Mouse (Mus musculus) hindbrain, embryonic 11.5 days (tissue): Measurements from ENCODE around the gene Fam174b. TPM values are rescaled to one million over a fixed set of nuclear protein-coding genes. Genes with fewer than 3 reads are reported as not detected.

Experiments
- ATAC-seq: fragments of 200-750 bp; cut with Nextera tagmentation; 2 replicates; pipeline ENCODE4 v1.8.0; 2017; ENCODE audit warnings: mild to moderate bottlenecking, moderate TSS enrichment, moderate library complexity; ENCODE audit not compliant: low FRiP score
- DNase-seq: peaks from one replicate; pipeline ENCODE4 v3.0.0-alpha.2; 2015; ENCODE audit warnings: low spot score
- H3K27ac ChIP-seq: fragments of 300-500 bp; sonication (generic); 2 replicates; pipeline ENCODE4 v1.5.1; 2014; ENCODE audit warnings: mild to moderate bottlenecking, low read depth, low read length
- H3K27me3 ChIP-seq: fragments of 300-500 bp; sonication (generic); 2 replicates; pipeline ENCODE4 v1.6.1; 2014; ENCODE audit warnings: mild to moderate bottlenecking, low read length, moderate library complexity, mixed read lengths; ENCODE audit not compliant: control insufficient read depth, insufficient read depth
- H3K36me3 ChIP-seq: fragments of 300-500 bp; sonication (generic); 2 replicates; pipeline ENCODE4 v1.6.1; 2014; ENCODE audit warnings: mild to moderate bottlenecking, low read length, moderate library complexity, mixed read lengths; ENCODE audit not compliant: control insufficient read depth, insufficient read depth
- H3K4me1 ChIP-seq: fragments of 300-500 bp; sonication (generic); replicated peaks from 2 replicates; pipeline ENCODE4 v1.6.1; 2014; ENCODE audit warnings: low read length, mixed read lengths; ENCODE audit not compliant: control insufficient read depth, insufficient read depth
- H3K4me2 ChIP-seq: fragments of 300-500 bp; sonication (generic); replicated peaks from 2 replicates; pipeline ENCODE4 v1.6.1; 2014; ENCODE audit warnings: mild to moderate bottlenecking, low read depth, low read length
- H3K4me3 ChIP-seq: fragments of 300-500 bp; sonication (generic); 2 replicates; pipeline ENCODE4 v1.5.1; 2014; ENCODE audit warnings: low read depth, low read length
- H3K9ac ChIP-seq: fragments of 300-500 bp; sonication (generic); 2 replicates; pipeline ENCODE4 v1.6.1; 2014; ENCODE audit warnings: low read depth, low read length
- H3K9me3 ChIP-seq: fragments of 300-500 bp; sonication (generic); 2 replicates; pipeline ENCODE4 v1.6.1; 2016; ENCODE audit warnings: low read length; ENCODE audit not compliant: control insufficient read depth
- WGBS: fragments of 180-500 bp; shearing (Covaris S2); extraction: QIAGEN DNeasy Blood & Tissue Kit; methylation state at CpG from one replicate; pipeline ENCODE4 v1.1.7; 2014; 5-methylcytosine and 5-hydroxymethylcytosine counted together
- polyA plus RNA-seq: library from polyadenylated mRNA; unstranded; fragments of >200 nt; fragmentation: Nextera tagmentation; extraction: Ambion mirVana; gene quantifications from 2 replicates; pipeline ENCODE4 v1.2.1, GENCODE M21; 2014

The Fam174b gene
- 28.4 and 29.4 TPM in 2 replicates for polyA plus RNA-seq

DNA sequence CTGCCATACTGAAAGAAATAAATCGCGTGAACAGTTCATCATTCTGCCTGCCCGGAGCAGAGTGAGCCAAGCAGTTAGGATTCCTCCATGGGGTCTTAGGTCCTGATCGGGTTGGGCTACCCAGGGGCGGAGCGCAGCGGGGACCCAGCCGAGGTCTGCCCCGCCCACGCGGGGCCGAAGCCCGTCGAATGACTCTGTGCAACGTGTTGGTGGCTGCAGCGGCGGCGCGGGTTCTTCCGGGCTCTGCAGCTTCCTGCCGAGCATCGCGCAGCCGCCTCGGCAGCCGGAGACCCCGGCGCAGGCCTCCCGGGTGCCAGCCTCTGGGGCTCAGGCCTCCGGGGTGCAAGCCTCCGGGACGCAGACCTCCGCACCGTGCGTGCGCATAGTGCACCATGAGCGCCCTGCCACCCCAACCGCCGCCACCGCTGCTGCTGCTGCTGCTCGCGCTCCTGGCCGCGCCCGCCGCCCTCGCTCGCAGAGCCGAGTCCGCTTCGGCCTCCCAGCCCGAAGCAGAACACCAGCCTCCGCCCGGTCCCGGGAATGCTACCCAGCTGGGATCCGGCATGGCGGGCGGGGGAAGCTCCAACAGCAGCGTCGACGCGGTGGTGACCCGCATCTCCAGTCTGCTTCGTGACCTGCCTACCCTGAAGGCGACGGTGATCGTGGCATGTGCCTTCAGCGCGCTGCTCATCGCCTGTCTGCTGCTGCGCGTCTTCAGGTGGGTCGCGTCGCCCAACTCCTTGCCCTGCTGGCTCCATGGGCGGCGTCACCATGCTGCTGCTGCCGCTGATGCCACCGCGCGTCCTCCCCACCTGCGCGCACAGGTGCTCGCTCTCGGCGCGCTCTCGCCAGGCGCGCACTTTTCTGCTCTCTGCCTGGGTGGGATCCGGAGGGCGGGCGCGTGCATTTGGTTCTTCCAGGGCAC is at the start of gene Fam174b:
Gene Fam174b, plus strand, starts transcription at position 192 of the 925 bp plus-strand sequence.
- peak; percentile 91 for ATAC-seq
- Histone ChIP-seq H3K9me3 (no peaks in the 10 kb centered on the region), H3K4me3 (peak within 1 kb of the TSS; percentile 60), H3K4me2 (peak within 1 kb of the TSS; percentile 77), H3K4me1 (no peaks in the 10 kb centered on the region), H3K27me3 (peaks cover 25% of the 10 kb centered on the region), H3K9ac (peak within 1 kb of the TSS; percentile 71), H3K36me3 (no peaks in the 10 kb centered on the region), H3K27ac (no peak within 1 kb of the TSS)
- WGBS: 2% methylated on average over 87 of the region's 94 CpGs
- peak; percentile 80 for DNase-seq

DNA sequence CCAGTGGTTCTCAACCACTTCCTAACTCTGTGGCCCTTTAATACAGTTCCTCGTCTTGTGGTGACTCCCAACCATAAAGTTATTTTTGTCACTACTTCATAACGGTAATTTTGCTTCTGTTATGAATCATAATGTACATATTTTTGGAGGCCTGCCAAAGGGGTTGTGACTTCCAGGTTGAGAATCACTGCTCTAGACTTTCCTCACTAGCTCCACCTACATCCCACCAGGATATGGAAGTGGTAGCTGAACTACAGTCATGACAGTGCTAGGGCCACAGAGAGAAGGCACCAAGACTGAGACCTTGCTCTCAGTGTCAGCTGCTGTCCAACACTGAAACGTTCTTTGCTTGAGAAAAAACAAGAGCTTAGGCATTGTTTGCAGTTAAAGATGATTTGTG is 43.0 kb upstream of the Fam174b start:
- ATAC-seq (no peak), DNase-seq (no peak)
- no peaks in the 10 kb centered on the region for H3K4me1 ChIP-seq
- H3K4me2 ChIP-seq: no peak overlapping the region
- no peak overlapping the region for H3K9ac ChIP-seq
- H3K27ac ChIP-seq: no peak overlapping the region
- no peaks in the 10 kb centered on the region for H3K36me3 ChIP-seq
- H3K27me3 ChIP-seq: no peaks in the 10 kb centered on the region
- WGBS: 93% methylated on average over 3 of the region's 3 CpGs
- H3K9me3 ChIP-seq: no peaks in the 10 kb centered on the region
- H3K4me3 ChIP-seq: no peak overlapping the region

DNA sequence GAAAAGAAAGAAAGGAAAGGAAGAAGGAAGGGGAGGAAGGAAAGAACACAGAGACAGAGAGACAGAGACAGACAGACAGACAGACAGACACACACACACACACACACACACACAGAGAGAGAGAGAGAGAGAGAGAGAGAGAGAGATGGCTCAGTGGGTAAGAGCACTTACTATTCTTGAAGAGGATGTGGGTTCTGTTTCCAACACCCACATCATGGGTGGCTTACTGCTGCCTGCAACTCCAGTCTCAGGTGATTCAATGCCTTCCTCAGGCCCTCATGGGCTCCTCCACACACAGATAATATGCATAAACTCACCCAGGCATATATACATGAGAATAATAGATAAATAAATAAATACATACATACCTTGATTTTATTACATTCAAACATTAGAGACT is 35.8 kb upstream of the Fam174b start:
- Histone ChIP-seq H3K9ac (no peak overlapping the region), H3K9me3 (no peaks in the 10 kb centered on the region), H3K4me3 (no peak overlapping the region), H3K27ac (no peak overlapping the region), H3K36me3 (no peaks in the 10 kb centered on the region), H3K4me1 (no peaks in the 10 kb centered on the region), H3K27me3 (no peaks in the 10 kb centered on the region), H3K4me2 (no peak overlapping the region)
- no peak for ATAC-seq
- DNase-seq: no peak

DNA sequence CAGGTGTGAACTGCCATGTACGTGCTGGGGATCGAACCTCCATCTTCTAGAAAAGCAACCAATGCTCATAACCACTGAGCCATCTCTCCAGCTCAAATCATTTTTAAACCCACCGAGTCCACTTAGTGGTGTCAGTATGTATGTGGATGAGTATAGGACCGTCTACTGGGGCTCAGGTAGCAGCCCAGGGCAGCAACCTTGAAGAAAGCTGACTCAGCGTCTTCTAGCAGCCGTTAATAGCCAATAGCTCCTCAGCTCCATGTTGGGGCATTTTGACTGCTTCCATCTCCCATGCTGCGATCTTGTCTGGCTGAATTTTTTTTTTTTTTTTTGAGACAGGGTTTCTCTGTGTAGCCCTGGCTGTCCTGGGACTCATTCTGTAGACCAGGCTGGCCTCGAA is 26.6 kb upstream of the Fam174b start:
- no peak overlapping the region for H3K27ac ChIP-seq
- no peaks in the 10 kb centered on the region for H3K36me3 ChIP-seq
- no peak overlapping the region for H3K4me2 ChIP-seq
- no peak overlapping the region for H3K4me3 ChIP-seq
- DNase-seq (no peak), ATAC-seq (no peak)
- H3K9ac ChIP-seq: no peak overlapping the region
- WGBS: 86% methylated on average over 8 of the region's 8 CpGs
- H3K4me1 ChIP-seq: no peaks in the 10 kb centered on the region
- no peaks in the 10 kb centered on the region for H3K27me3 ChIP-seq
- no peaks in the 10 kb centered on the region for H3K9me3 ChIP-seq

DNA sequence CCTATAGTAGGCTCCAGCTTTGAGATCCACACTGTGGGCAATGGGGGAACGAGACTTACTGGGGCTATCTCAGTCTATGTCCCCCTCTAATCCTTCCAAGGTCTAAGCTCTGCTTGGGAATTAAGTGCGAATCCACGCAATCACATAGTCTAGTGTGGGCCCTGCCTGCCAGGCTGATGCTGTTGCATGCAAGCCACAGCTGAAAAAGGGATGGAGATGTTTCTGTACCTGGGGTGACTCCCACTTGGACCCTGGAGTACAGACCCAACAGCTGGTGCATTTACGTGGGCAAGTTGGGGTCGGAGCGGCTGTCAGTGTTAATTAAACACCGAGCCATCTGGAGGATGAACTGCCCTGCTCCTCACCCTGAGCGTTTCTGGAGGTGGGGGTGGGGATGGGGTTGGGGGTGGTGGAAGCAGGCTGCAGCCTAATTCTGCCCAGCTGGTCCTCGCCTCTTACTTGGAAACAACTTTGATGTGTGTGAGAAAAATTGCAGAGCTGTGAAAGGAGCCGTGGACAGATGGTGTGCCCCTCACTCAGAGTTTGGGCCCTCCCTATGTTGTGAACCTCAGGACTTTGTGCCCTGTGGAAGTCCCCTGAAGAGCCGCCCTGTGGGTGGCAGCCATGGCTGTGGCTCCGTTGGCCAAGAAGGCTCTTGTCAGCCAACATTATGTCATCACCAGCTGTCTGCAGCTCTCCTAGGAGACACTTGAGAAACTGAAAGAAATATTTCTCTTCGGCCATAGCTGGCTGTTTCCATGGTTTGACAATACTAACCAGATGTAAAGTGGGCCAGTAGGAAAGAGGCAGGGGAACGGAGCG is 24.0 kb upstream of the Fam174b start:
- Histone ChIP-seq H3K9me3 (no peaks in the 10 kb centered on the region), H3K36me3 (no peaks in the 10 kb centered on the region), H3K9ac (no peak overlapping the region), H3K27me3 (no peaks in the 10 kb centered on the region), H3K4me1 (no peaks in the 10 kb centered on the region), H3K27ac (peak overlapping the region; percentile 43; the same call in 1 of the 2 replicates), H3K4me2 (no peak overlapping the region), H3K4me3 (no peak overlapping the region)
- 49% methylated on average over 15 of the region's 15 CpGs for WGBS
- peak; percentile 87 for ATAC-seq
- peak; percentile 54 for DNase-seq

DNA sequence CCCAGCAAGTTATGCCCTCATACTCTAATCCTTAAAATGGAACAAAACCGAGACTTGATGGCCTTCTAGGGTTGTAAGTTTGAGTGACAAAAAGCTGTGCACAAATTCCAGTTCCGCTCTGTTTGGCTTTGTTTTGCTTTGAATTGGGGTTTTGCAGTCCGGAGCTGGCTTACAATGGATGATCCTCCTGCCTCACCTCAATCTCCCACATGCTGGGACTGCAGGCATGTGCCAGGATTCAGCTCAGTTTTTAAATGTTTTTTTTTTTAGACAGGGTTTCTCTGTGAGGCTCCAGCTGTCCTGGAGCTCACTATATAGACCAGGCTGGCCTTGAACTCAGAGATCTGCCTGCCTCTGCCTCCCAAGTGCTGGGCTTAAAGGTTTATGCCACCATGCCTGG is 23.3 kb upstream of the Fam174b start:
- 0 out of 2 replicates have a peak, but pooled peaks have one; percentile 4 for ATAC-seq
- 54% methylated on average over 3 of the region's 3 CpGs for WGBS
- no peak overlapping the region for H3K4me3 ChIP-seq
- H3K9me3 ChIP-seq: no peaks in the 10 kb centered on the region
- no peak overlapping the region for H3K9ac ChIP-seq
- DNase-seq: peak; percentile 20
- no peak overlapping the region for H3K27ac ChIP-seq
- no peaks in the 10 kb centered on the region for H3K36me3 ChIP-seq
- no peaks in the 10 kb centered on the region for H3K4me1 ChIP-seq
- H3K27me3 ChIP-seq: no peaks in the 10 kb centered on the region
- H3K4me2 ChIP-seq: no peak overlapping the region

DNA sequence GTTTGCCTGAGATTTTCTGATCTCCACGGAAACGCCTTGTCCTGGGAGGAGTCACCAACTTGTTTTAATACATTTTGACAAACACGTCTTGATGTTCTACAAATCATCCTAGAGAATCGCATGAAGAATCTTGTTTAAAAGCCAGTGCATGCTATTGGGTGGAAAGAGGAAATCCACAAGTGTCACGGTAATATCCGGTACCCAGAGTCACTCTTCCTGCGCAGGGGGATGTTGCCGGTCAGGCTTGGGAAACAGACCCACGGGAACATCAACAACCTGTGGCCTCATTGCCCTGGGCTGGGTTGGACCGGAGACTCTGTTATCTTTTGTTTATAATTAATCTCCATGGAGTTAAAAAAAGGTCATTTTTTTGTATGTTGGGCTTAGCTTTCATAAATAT is 22.1 kb upstream of the Fam174b start:
- 87% methylated on average over 10 of the region's 10 CpGs for WGBS
- ATAC-seq (no peak), DNase-seq (no peak)
- Histone ChIP-seq H3K4me2 (no peak overlapping the region), H3K36me3 (no peaks in the 10 kb centered on the region), H3K9me3 (no peaks in the 10 kb centered on the region), H3K4me3 (no peak overlapping the region), H3K9ac (no peak overlapping the region), H3K27me3 (no peaks in the 10 kb centered on the region), H3K4me1 (no peaks in the 10 kb centered on the region), H3K27ac (no peak overlapping the region)

DNA sequence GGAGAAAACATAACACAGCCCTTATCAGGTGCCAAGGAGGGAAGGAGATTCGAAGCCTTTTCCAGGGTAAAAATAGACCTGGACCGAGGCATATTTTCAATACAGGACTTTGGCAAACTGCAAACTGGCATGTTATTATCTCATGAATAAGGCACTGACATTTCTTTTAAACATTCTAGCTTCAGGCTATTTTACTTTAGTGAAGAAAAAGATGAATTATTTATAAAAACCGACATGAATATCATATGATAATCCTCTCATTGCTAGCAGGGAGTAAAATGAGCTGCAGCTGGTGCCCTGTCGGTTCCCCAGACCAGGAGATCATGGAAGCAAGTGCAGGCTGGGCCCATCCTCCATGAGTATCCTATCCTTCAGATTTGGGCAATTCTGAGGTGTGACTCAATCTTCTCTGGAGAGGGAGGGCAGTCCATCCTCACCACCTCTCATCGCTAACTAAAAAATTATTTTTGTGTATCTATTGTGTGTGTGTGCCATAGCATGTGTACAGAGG is 21.6 kb upstream of the Fam174b start:
- DNase-seq (no peak), ATAC-seq (no peak)
- WGBS: 76% methylated on average over 5 of the region's 5 CpGs
- Histone ChIP-seq H3K27me3 (no peaks in the 10 kb centered on the region), H3K36me3 (no peaks in the 10 kb centered on the region), H3K4me1 (no peaks in the 10 kb centered on the region), H3K27ac (no peak overlapping the region), H3K4me3 (no peak overlapping the region), H3K4me2 (no peak overlapping the region), H3K9me3 (no peaks in the 10 kb centered on the region), H3K9ac (no peak overlapping the region)
